Mouse (Mus musculus) MEL (cell line): Measurements from ENCODE around the gene Olfr1055. TPM values are rescaled to one million over a fixed set of nuclear protein-coding genes. Genes with fewer than 3 reads are reported as not detected.

Experiments used
- DNase-seq: peaks from one replicate; pipeline ENCODE4 v3.0.0; 2011; ENCODE audit warnings: low read depth, low spot score
- H3K27ac ChIP-seq: 2 replicates; pipeline ENCODE4 v1.5.1; 2012; ENCODE audit warnings: low read depth, mild to moderate bottlenecking, control low read depth, low read length, moderate library complexity; ENCODE audit not compliant: control insufficient read depth
- H3K27me3 ChIP-seq, 2 experiments: fragments of 150-350 bp in 1 of 2; sonication (generic) in 1 of 2; 2 replicates each; pipeline ENCODE4 v1.6.1; 2012; ENCODE audit warnings: low read length in 2 of 2, mild to moderate bottlenecking in 2 of 2, improper control_type of control experiment in 1 of 2, moderate library complexity in 1 of 2; ENCODE audit not compliant: insufficient read depth in 2 of 2, control insufficient read depth in 1 of 2
- H3K36me3 ChIP-seq, 2 experiments: 2 replicates each; pipeline ENCODE4 v1.6.1; 2012 to 2014; ENCODE audit warnings: low read length in 2 of 2, improper control_type of control experiment in 1 of 2, inconsistent platforms in 1 of 2, mild to moderate bottlenecking in 1 of 2; ENCODE audit not compliant: insufficient read depth in 2 of 2, control insufficient read depth in 1 of 2
- H3K4me1 ChIP-seq, 2 experiments: fragments of 150-350 bp in 1 of 2; sonication (generic) in 1 of 2; 2 replicates each; pipeline ENCODE4 v1.6.1; 2012; ENCODE audit warnings: low read length in 2 of 2, improper control_type of control experiment in 1 of 2, mild to moderate bottlenecking in 1 of 2; ENCODE audit not compliant: insufficient read depth in 2 of 2, control insufficient read depth in 1 of 2
- H3K4me3 ChIP-seq, 2 experiments: fragments of 150-350 bp in 1 of 2; sonication (generic) in 1 of 2; 2 replicates each; pipeline ENCODE4 v1.5.1; 2012; ENCODE audit warnings: low read depth in 2 of 2, low read length in 2 of 2, mild to moderate bottlenecking in 2 of 2, moderate library complexity in 2 of 2, control low read depth in 1 of 2, improper control_type of control experiment in 1 of 2; ENCODE audit not compliant: control insufficient read depth in 1 of 2, insufficient read depth in 1 of 2
- H3K79me2 ChIP-seq: 2 replicates; pipeline ENCODE4 v1.6.1; 2012; ENCODE audit warnings: mild to moderate bottlenecking, low read length, moderate library complexity; ENCODE audit not compliant: control insufficient read depth, poor library complexity, insufficient read depth
- H3K9ac ChIP-seq: 2 replicates; pipeline ENCODE4 v1.6.1; 2012; ENCODE audit warnings: low read depth, mild to moderate bottlenecking, control low read depth, low read length, moderate library complexity; ENCODE audit not compliant: control insufficient read depth, poor library complexity, severe bottlenecking
- H3K9me3 ChIP-seq: fragments of 150-350 bp; sonication (generic); replicated peaks from 2 replicates; pipeline ENCODE4 v1.6.1; 2012; ENCODE audit warnings: mild to moderate bottlenecking, low read length, improper control_type of control experiment, moderate library complexity; ENCODE audit not compliant: insufficient read depth
- E2F4 ChIP-seq: IDR thresholded peaks from 2 replicates; pipeline ENCODE4 v1.6.1; 2011; ENCODE audit warnings: low read depth, low read length, improper control_type of control experiment, borderline replicate concordance
- GABPA ChIP-seq: IDR thresholded peaks from 2 replicates; pipeline ENCODE4 v1.6.1; 2012; ENCODE audit warnings: low read depth, mild to moderate bottlenecking, inconsistent platforms, low read length, improper control_type of control experiment, moderate library complexity
- GATA1 ChIP-seq: IDR thresholded peaks from 2 replicates; pipeline ENCODE4 v1.6.1; 2011; ENCODE audit warnings: low read depth, low read length, improper control_type of control experiment
- KAT2A ChIP-seq: conservative IDR thresholded peaks from 2 replicates; pipeline ENCODE4 v1.6.1; 2012; ENCODE audit warnings: low read depth, low read length, improper control_type of control experiment, inconsistent platforms
- MAZ ChIP-seq: IDR thresholded peaks from 2 replicates; pipeline ENCODE4 v1.6.1; 2012; ENCODE audit warnings: low read depth, mild to moderate bottlenecking, inconsistent platforms, low read length, improper control_type of control experiment
- MYC ChIP-seq: IDR thresholded peaks from 2 replicates; pipeline ENCODE4 v1.6.1; 2011; ENCODE audit warnings: low read depth, mild to moderate bottlenecking, low read length, improper control_type of control experiment, moderate library complexity
- NRF1 ChIP-seq: IDR thresholded peaks from 2 replicates; pipeline ENCODE4 v1.6.1; 2014; ENCODE audit warnings: low read depth, mild to moderate bottlenecking, inconsistent platforms, low read length, improper control_type of control experiment, moderate library complexity; ENCODE audit not compliant: poor library complexity, insufficient read depth, severe bottlenecking
- RAD21 ChIP-seq: IDR thresholded peaks from 2 replicates; pipeline ENCODE4 v1.6.1; 2011; ENCODE audit warnings: mild to moderate bottlenecking, low read depth, low read length, improper control_type of control experiment
- SIN3A ChIP-seq: IDR thresholded peaks from 2 replicates; pipeline ENCODE4 v1.6.1; 2012; ENCODE audit warnings: low read length, improper control_type of control experiment, inconsistent platforms
- TCF12 ChIP-seq: IDR thresholded peaks from 2 replicates; pipeline ENCODE4 v1.6.1; 2014; ENCODE audit warnings: low read depth, mild to moderate bottlenecking, inconsistent platforms, low read length, improper control_type of control experiment, moderate library complexity
- USF1 ChIP-seq: IDR thresholded peaks from 2 replicates; pipeline ENCODE4 v1.6.1; 2014; ENCODE audit warnings: low read depth, mild to moderate bottlenecking, inconsistent platforms, low read length, improper control_type of control experiment, moderate library complexity
- USF2 ChIP-seq, 2 experiments: IDR thresholded peaks; 2 replicates each; pipeline ENCODE4 v1.6.1; 2011 to 2012; ENCODE audit warnings: improper control_type of control experiment in 2 of 2, low read length in 2 of 2, borderline replicate concordance in 1 of 2, inconsistent platforms in 1 of 2, low read depth in 1 of 2, mild to moderate bottlenecking in 1 of 2; ENCODE audit not compliant: insufficient read depth in 1 of 2
- ZC3H11A ChIP-seq: IDR thresholded peaks from 2 replicates; pipeline ENCODE4 v1.6.1; 2012; ENCODE audit warnings: low read depth, mild to moderate bottlenecking, inconsistent platforms, low read length, improper control_type of control experiment
- polyA plus RNA-seq, 2 experiments: library from polyadenylated mRNA; stranded (reverse) in 1 of 2; unstranded in 1 of 2; fragments of >175 nt in 1 of 2; fragments of >200 nt in 1 of 2; gene quantifications; 2 replicates each; pipeline versions ENCODE4 v1.2.1 to v1.2.4; 2012; ENCODE audit warnings: low replicate concordance in 2 of 2, low read depth in 1 of 2; ENCODE audit not compliant: insufficient read length in 2 of 2, insufficient read depth in 1 of 2, missing spikeins in 1 of 2
- total RNA-seq: library from RNA; depleted of rRNA; stranded (reverse); fragments of 300-350 nt; gene quantifications from 2 replicates; pipeline ENCODE4 v1.2.3, GENCODE M21; 2012; rRNA removed

Olfr1055 gene
- total and polyA plus RNA-seq, 3 experiments, result 0.65 TPM; not detected in 2

DNA sequence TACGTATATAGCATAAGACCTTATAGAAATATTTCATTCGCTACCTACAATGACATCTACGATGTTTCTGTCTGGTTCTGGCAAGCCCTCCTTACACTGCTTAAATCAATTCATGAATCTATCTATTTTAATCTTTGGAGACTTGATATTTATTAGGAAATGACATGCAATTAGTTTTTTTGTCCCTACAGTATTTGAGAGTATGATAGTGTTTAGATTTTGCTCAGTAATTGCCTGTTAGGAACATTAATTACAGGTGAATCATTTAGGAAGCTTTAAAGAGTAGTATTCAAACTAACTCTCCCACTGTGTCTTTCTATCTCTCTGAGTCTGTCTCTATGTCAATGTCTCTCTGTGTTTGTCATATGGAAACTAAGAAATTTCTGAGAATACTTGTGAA is 14.8 kb downstream of the Olfr1055 start, which contains the start of gene Olfr1054:
Gene Olfr1054 (minus strand): TSS at position 101 of the 400 bp plus-strand sequence.
- H3K36me3 ChIP-seq, result no peaks in the 10 kb centered on the region
- no peak within 1 kb of the TSS for H3K9ac ChIP-seq
- H3K4me3 ChIP-seq, result no peak within 1 kb of the TSS
- no peaks in the 10 kb centered on the region for H3K9me3 ChIP-seq
- no peaks in the 10 kb centered on the region for H3K27me3 ChIP-seq
- DNase-seq, result no peak
- H3K4me1 ChIP-seq, result no peaks in the 10 kb centered on the region
- no peak within 1 kb of the TSS for H3K27ac ChIP-seq
- H3K79me2 ChIP-seq, result no peaks in the 10 kb centered on the region
- no peak for TF ChIP-seq TCF12
- TF ChIP-seq USF2 (IDR thresholded peaks at IDR 0.05; ENCODE audit: borderline replicate concordance in 1 of 2, insufficient read depth in 1 of 2, low read depth in 1 of 2, low read length in 2 of 2), result no peak
- TF ChIP-seq GABPA, result no peak
- TF ChIP-seq, all 39 proteins: peak for 0

DNA sequence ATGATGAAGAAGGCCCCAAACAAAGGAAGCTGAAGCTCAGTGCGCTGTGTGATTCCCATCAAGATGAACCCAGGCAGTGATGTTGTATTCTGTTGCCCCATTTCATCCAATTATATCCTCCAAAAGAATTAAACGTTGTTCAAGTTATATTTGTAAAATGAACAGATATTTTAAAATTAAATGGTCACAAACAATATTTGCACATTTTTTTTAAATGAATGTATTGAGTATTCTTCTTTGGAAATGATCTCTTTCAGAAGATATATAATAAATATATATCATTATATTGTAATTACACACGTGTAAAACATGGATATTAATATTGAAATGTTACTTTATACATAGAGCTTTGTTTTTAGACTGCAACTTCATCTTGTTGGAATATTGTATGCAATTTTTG is 34.9 kb downstream of the Olfr1055 start, which contains the start of gene Olfr1053:
Gene Olfr1053 (minus strand): TSS at position 101 of the 400 bp plus-strand sequence.
- no peak within 1 kb of the TSS for H3K9ac ChIP-seq
- H3K36me3 ChIP-seq, result no peaks in the 10 kb centered on the region
- H3K4me3 ChIP-seq, result no peak within 1 kb of the TSS
- H3K27me3 ChIP-seq, result no peaks in the 10 kb centered on the region
- no peaks in the 10 kb centered on the region for H3K79me2 ChIP-seq
- TF ChIP-seq GABPA (no peak), MAZ (no peak), ZC3H11A (no peak), RAD21 (no peak), GATA1 (no peak), USF1 (no peak), E2F4 (no peak), USF2 (IDR thresholded peaks at IDR 0.05; ENCODE audit: borderline replicate concordance in 1 of 2, insufficient read depth in 1 of 2, low read depth in 1 of 2, low read length in 2 of 2) (no peak), KAT2A (no peak), SIN3A (no peak), NRF1 (no peak), MYC (no peak)
- no peaks in the 10 kb centered on the region for H3K9me3 ChIP-seq
- H3K27ac ChIP-seq, result no peak within 1 kb of the TSS
- H3K4me1 ChIP-seq, result no peaks in the 10 kb centered on the region
- DNase-seq, result no peak

Other genes with a start within 250 kb of the Olfr1055 start
- gene Olfr1039, start 214.4 kb downstream of the Olfr1055 start, total RNA-seq, result not detected in 2 replicates
- gene Olfr1039, start 214.4 kb downstream of the Olfr1055 start, polyA plus RNA-seq, result not detected
- gene Olfr1040, start 203.6 kb downstream of the Olfr1055 start, total RNA-seq, result not detected in 2 replicates
- gene Olfr1040, start 203.6 kb downstream of the Olfr1055 start, polyA plus RNA-seq, result not detected
- gene Olfr1042, start 188.4 kb downstream of the Olfr1055 start, total RNA-seq, result not detected in 2 replicates
- not detected for gene Olfr1042, start 188.4 kb downstream of the Olfr1055 start, polyA plus RNA-seq
- not detected in 2 replicates for gene Olfr1043, start 182.8 kb downstream of the Olfr1055 start, total RNA-seq
- not detected for gene Olfr1043, start 182.8 kb downstream of the Olfr1055 start, polyA plus RNA-seq
- gene Olfr1044, start 172.5 kb downstream of the Olfr1055 start, total RNA-seq, result not detected in 2 replicates
- gene Olfr1044, start 172.5 kb downstream of the Olfr1055 start, polyA plus RNA-seq, result not detected
- gene Olfr52, start 164.6 kb downstream of the Olfr1055 start, total RNA-seq, result not detected in 2 replicates
- not detected for gene Olfr52, start 164.6 kb downstream of the Olfr1055 start, polyA plus RNA-seq
- gene Olfr1045, start 147.3 kb downstream of the Olfr1055 start, total RNA-seq, result not detected in 2 replicates
- gene Olfr1045, start 147.3 kb downstream of the Olfr1055 start, polyA plus RNA-seq, result not detected
- gene Olfr1046, start 131.0 kb downstream of the Olfr1055 start, total RNA-seq, result not detected in 2 replicates
- not detected for gene Olfr1046, start 131.0 kb downstream of the Olfr1055 start, polyA plus RNA-seq
- not detected in 2 replicates for gene Olfr1047, start 118.9 kb downstream of the Olfr1055 start, total RNA-seq
- gene Olfr1047, start 118.9 kb downstream of the Olfr1055 start, polyA plus RNA-seq, result not detected
- gene Olfr1048, start 110.0 kb downstream of the Olfr1055 start, total RNA-seq, result not detected in 2 replicates
- not detected for gene Olfr1048, start 110.0 kb downstream of the Olfr1055 start, polyA plus RNA-seq
- not detected in 2 replicates for gene Olfr1049, start 92.0 kb downstream of the Olfr1055 start, total RNA-seq
- not detected for gene Olfr1049, start 92.0 kb downstream of the Olfr1055 start, polyA plus RNA-seq
- not detected in 2 replicates for gene Olfr1051, start 71.2 kb downstream of the Olfr1055 start, total RNA-seq
- not detected for gene Olfr1051, start 71.2 kb downstream of the Olfr1055 start, polyA plus RNA-seq
- not detected in 2 replicates for gene Olfr1052, start 57.8 kb downstream of the Olfr1055 start, total RNA-seq
- gene Olfr1052, start 57.8 kb downstream of the Olfr1055 start, polyA plus RNA-seq, result not detected
- not detected in 2 replicates for gene Olfr1053, start 35.0 kb downstream of the Olfr1055 start, total RNA-seq
- not detected for gene Olfr1053, start 35.0 kb downstream of the Olfr1055 start, polyA plus RNA-seq
- gene Olfr1054, start 14.9 kb downstream of the Olfr1055 start, total RNA-seq, result not detected in 2 replicates
- gene Olfr1054, start 14.9 kb downstream of the Olfr1055 start, polyA plus RNA-seq, result not detected
- not detected in 2 replicates for gene Olfr1056, start 12.2 kb upstream of the Olfr1055 start, total RNA-seq
- gene Olfr1056, start 12.2 kb upstream of the Olfr1055 start, polyA plus RNA-seq, result not detected
- not detected in 2 replicates for gene Olfr1057, start 28.1 kb upstream of the Olfr1055 start, total RNA-seq
- gene Olfr1057, start 28.1 kb upstream of the Olfr1055 start, polyA plus RNA-seq, result not detected
- gene Olfr1058, start 38.3 kb upstream of the Olfr1055 start, total RNA-seq, result not detected in 2 replicates
- not detected for gene Olfr1058, start 38.3 kb upstream of the Olfr1055 start, polyA plus RNA-seq
- not detected in 2 replicates for gene Olfr1061, start 63.8 kb upstream of the Olfr1055 start, total RNA-seq
- gene Olfr1061, start 63.8 kb upstream of the Olfr1055 start, polyA plus RNA-seq, result not detected
- gene Olfr1062, start 76.5 kb upstream of the Olfr1055 start, total RNA-seq, result not detected in 2 replicates
- not detected for gene Olfr1062, start 76.5 kb upstream of the Olfr1055 start, polyA plus RNA-seq
- gene Olfr1065, start 100.3 kb upstream of the Olfr1055 start, total RNA-seq, result not detected in 2 replicates
- not detected for gene Olfr1065, start 100.3 kb upstream of the Olfr1055 start, polyA plus RNA-seq
- gene Olfr1066, start 106.0 kb upstream of the Olfr1055 start, total RNA-seq, result not detected in 2 replicates
- gene Olfr1066, start 106.0 kb upstream of the Olfr1055 start, polyA plus RNA-seq, result not detected
- not detected in 2 replicates for gene Olfr228, start 137.1 kb upstream of the Olfr1055 start, total RNA-seq
- not detected for gene Olfr228, start 137.1 kb upstream of the Olfr1055 start, polyA plus RNA-seq
- not detected in 2 replicates for gene Olfr1076, start 158.2 kb upstream of the Olfr1055 start, total RNA-seq
- not detected for gene Olfr1076, start 158.2 kb upstream of the Olfr1055 start, polyA plus RNA-seq
- gene Olfr1079, start 192.2 kb upstream of the Olfr1055 start, total RNA-seq, result not detected in 2 replicates
- gene Olfr1079, start 192.2 kb upstream of the Olfr1055 start, polyA plus RNA-seq, result not detected
- not detected in 2 replicates for gene Olfr1080, start 208.0 kb upstream of the Olfr1055 start, total RNA-seq
- gene Olfr1080, start 208.0 kb upstream of the Olfr1055 start, polyA plus RNA-seq, result not detected
- not detected in 2 replicates for gene Olfr1082, start 248.7 kb upstream of the Olfr1055 start, total RNA-seq
- gene Olfr1082, start 248.7 kb upstream of the Olfr1055 start, polyA plus RNA-seq, result not detected